Mouse (Mus musculus): ENCODE measurements at regions not wholly inside any gene's neighbourhood (a gene's known extent, or its start where the extent isn't known, plus 50 kb on each side); places are given as distances from the start of the nearest gene placed in this dataset.

DNA sequence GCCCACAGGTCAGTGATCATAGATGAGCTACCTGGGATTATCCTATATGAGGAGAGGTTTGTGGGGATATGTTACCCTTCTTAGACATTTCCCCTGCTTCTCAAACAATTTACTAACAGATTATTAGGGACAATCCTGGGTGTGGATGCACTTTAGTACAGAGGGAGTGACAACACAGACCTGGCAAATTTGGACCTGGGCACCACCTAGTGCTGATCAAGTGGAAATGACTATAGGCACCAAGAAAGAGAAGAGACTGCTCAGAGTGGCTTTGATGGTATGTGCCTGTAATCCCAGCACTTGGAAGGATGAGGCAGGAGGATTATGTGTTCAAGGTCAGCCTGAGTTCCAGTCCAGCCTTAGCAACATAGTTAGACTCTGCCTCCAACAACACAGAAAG lies 51.1 kb upstream of the Gm815 start:
- no peak overlapping the region for H3K4me3 ChIP-seq (ENCODE audit: low read depth, low read length)
- H3K4me1 ChIP-seq (ENCODE audit: insufficient read depth, low read length): no peaks in the 10 kb centered on the region
- peak; percentile 26 for DNase-seq (ENCODE audit: low spot score)
- peak; percentile 52 for TF ChIP-seq CTCF (IDR thresholded peaks at IDR 0.05)
- no peaks in the 10 kb centered on the region for H3K27me3 ChIP-seq (ENCODE audit: insufficient read depth, low read length)
- H3K27ac ChIP-seq (ENCODE audit: low read depth, low read length): no peak overlapping the region
- H3K9ac ChIP-seq (replicated peaks; ENCODE audit: low read length, poor library complexity, severe bottlenecking): no peak overlapping the region
- no peak for ATAC-seq (ENCODE audit: low FRiP score)
- no peaks in the 10 kb centered on the region for H3K36me3 ChIP-seq (ENCODE audit: insufficient read depth, low read length)
- H3K4me2 ChIP-seq (ENCODE audit: low read depth, low read length, poor library complexity, severe bottlenecking): no peak overlapping the region
- no peaks in the 10 kb centered on the region for H3K9me3 ChIP-seq (ENCODE audit: low read length)

Data from midbrain, postnatal 0 days (tissue).